Mouse (Mus musculus): ENCODE data around the gene Pde6c. TPM values are rescaled to one million over a fixed set of nuclear protein-coding genes. Genes with fewer than 3 reads are reported as not detected.
A peak's percentile ranks its signal among the peaks of the same experiment; 100 is the strongest.

The Pde6c gene
- total and polyA plus RNA-seq, 3 experiments, result not detected

DNA sequence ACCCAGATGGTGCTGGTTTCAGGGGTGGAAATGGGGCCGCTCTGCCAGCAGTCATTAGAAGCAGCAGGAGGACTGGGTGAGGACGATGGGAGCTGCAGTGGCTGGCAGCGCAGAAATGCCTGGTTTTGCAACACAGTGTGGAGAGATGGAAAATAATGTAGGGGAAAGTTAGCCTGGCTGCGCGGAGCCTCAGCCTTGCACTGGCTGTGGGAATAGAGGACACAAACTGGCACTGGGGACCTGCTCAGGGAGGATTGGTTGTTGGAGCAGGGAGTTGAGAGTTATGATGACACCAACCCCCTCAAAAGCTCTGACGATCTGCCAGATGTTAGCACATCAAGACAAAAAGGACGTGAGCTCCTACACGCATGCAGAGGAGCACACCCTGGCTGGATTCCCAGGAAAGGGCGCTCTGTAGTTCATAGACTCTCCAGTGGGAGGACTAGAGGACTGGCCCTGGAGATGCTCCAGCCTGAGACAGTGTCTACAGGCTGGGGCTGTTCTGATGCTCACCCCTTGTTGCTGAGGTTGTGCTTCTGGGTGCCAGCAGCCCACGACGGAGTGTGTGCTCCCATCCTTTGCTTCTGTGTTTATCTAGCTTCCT lies 45.5 kb upstream of the Pde6c start:
- Histone ChIP-seq H3K79me2 (replicated peaks; ENCODE audit: control insufficient read depth, extremely low read depth, insufficient read depth, poor library complexity, severe bottlenecking) (no peaks in the 10 kb centered on the region), H3K9me3 (replicated peaks; ENCODE audit: low read length) (no peaks in the 10 kb centered on the region), H3K27ac (ENCODE audit: insufficient read depth, low read depth) (no peak overlapping the region), H3K27me3 (replicated peaks) (no peaks in the 10 kb centered on the region), H3K4me3 (replicated peaks in 1 of 3; ENCODE audit: low read depth in 2 of 3, low read length in 2 of 3, poor library complexity in 1 of 3) (no peak overlapping the region), H3K4me2 (ENCODE audit: insufficient read depth, low read depth, poor library complexity, severe bottlenecking) (no peak overlapping the region), H3K4me1 (ENCODE audit: control insufficient read depth in 1 of 2, insufficient read depth in 2 of 2) (peaks cover 8 to 15% of the 10 kb centered on the region in 2 experiments), H3K9ac (ENCODE audit: insufficient read depth, low read depth) (no peak overlapping the region), H3K36me3 (replicated peaks in 1 of 2; ENCODE audit: control insufficient read depth in 1 of 2, insufficient read depth in 1 of 2, low read length in 1 of 2) (no peaks in the 10 kb centered on the region)
- TF ChIP-seq USF2 (conservative IDR thresholded peaks at IDR 0.05; ENCODE audit: low read depth, low read length) (no peak), BHLHE40 (IDR thresholded peaks at IDR 0.05; ENCODE audit: low read depth, low read length) (no peak), GABPA (IDR thresholded peaks at IDR 0.05; ENCODE audit: insufficient replicate concordance, low read depth, low read length) (no peak), USF1 (IDR thresholded peaks at IDR 0.05; ENCODE audit: low read depth, low read length) (no peak), PAX5 (IDR thresholded peaks at IDR 0.05; ENCODE audit: low read length) (no peak), MAFK (IDR thresholded peaks at IDR 0.05; ENCODE audit: insufficient replicate concordance, low read length) (no peak), RAD21 (IDR thresholded peaks at IDR 0.05; ENCODE audit: low read depth, low read length) (peak; percentile 53), EP300 (IDR thresholded peaks at IDR 0.05; ENCODE audit: low read length) (no peak), ETS1 (conservative IDR thresholded peaks at IDR 0.05; ENCODE audit: low read depth, low read length) (no peak), ELF1 (IDR thresholded peaks at IDR 0.05; ENCODE audit: low read depth, low read length) (no peak), KAT2A (IDR thresholded peaks at IDR 0.05; ENCODE audit: insufficient replicate concordance, low read length) (no peak), E2F4 (IDR thresholded peaks at IDR 0.05; ENCODE audit: insufficient replicate concordance, low read depth, low read length) (no peak), CTCF (conservative IDR thresholded peaks at IDR 0.05 in 1 of 2, IDR thresholded peaks at IDR 0.05 in 1 of 2; ENCODE audit: low read depth in 2 of 2, low read length in 2 of 2) (peak in 1 of 2 experiments; percentile 37; a peak in 2 of 4 replicates), TCF12 (IDR thresholded peaks at IDR 0.05; ENCODE audit: low read depth, low read length) (no peak), ZNF384 (IDR thresholded peaks at IDR 0.05; ENCODE audit: low read depth, low read length) (no peak), POLR2A (IDR thresholded peaks at IDR 0.05; ENCODE audit: low read depth, low read length) (no peak), SMC3 (IDR thresholded peaks at IDR 0.05; ENCODE audit: low read depth, low read length) (peak; percentile 36; the same call in 1 of the 2 replicates), CHD2 (IDR thresholded peaks at IDR 0.05; ENCODE audit: low read length) (no peak)
- no peak for DNase-seq (ENCODE audit: extremely low read depth)
- dilution Hi-C loops (cut with MboI; ENCODE audit: extremely low pct_ligation_motif_present, extremely low pct_unique_long_range_greater_than_20kb, low sequenced_read_pairs) (no loop called here), in situ Hi-C loops (cut with MboI; ENCODE audit: low pct_ligation_motif_present, low pct_unique_long_range_greater_than_20kb, low sequenced_read_pairs) (no loop called here)

- Histone ChIP-seq H3K9me3 (replicated peaks; ENCODE audit: low read length) (no peaks in the 10 kb centered on the region), H3K27ac (ENCODE audit: insufficient read depth, low read depth) (no peak overlapping the region), H3K9ac (ENCODE audit: insufficient read depth, low read depth) (no peak overlapping the region), H3K27me3 (replicated peaks) (no peaks in the 10 kb centered on the region), H3K4me2 (ENCODE audit: insufficient read depth, low read depth, poor library complexity, severe bottlenecking) (no peak overlapping the region), H3K36me3 (replicated peaks in 1 of 2; ENCODE audit: control insufficient read depth in 1 of 2, insufficient read depth in 1 of 2, low read length in 1 of 2) (no peaks in the 10 kb centered on the region), H3K4me1 (ENCODE audit: control insufficient read depth in 1 of 2, insufficient read depth in 2 of 2) (peaks cover 11 to 24% of the 10 kb centered on the region in 2 experiments), H3K79me2 (replicated peaks; ENCODE audit: control insufficient read depth, extremely low read depth, insufficient read depth, poor library complexity, severe bottlenecking) (no peaks in the 10 kb centered on the region), H3K4me3 (replicated peaks in 1 of 3; ENCODE audit: low read depth in 2 of 3, low read length in 2 of 3, poor library complexity in 1 of 3) (no peak overlapping the region)
- in situ Hi-C loops (cut with MboI; ENCODE audit: low pct_ligation_motif_present, low pct_unique_long_range_greater_than_20kb, low sequenced_read_pairs), result no loop called here
- DNase-seq (ENCODE audit: extremely low read depth), result no peak
- dilution Hi-C loops (cut with MboI; ENCODE audit: extremely low pct_ligation_motif_present, extremely low pct_unique_long_range_greater_than_20kb, low sequenced_read_pairs), result no loop called here
- TF ChIP-seq POLR2A (IDR thresholded peaks at IDR 0.05; ENCODE audit: low read depth, low read length) (no peak), TBP (conservative IDR thresholded peaks at IDR 0.05; ENCODE audit: low read depth, low read length) (no peak), ZMIZ1 (IDR thresholded peaks at IDR 0.05; ENCODE audit: low read depth, low read length) (no peak), POLR2AphosphoS2 (IDR thresholded peaks at IDR 0.05; ENCODE audit: low read depth, low read length) (no peak), USF1 (IDR thresholded peaks at IDR 0.05; ENCODE audit: low read depth, low read length) (no peak), SIN3A (IDR thresholded peaks at IDR 0.05; ENCODE audit: low read length) (no peak)
Measured at GRCm38 (mm10) chr19:38089358-38089757, 43.2 kb upstream of the Pde6c start.
